Mouse (Mus musculus) CD4-positive naive resting alpha-beta T cell, adult 76 days (primary cell): ENCODE measurements around the gene Fez1. TPM values are rescaled to one million over a fixed set of nuclear protein-coding genes. Genes with fewer than 3 reads are reported as not detected.

Source experiments
- total RNA-seq: library from RNA; stranded (reverse); gene quantifications from one replicate; pipeline ENCODE4 v1.2.4, GENCODE M21; 2023

The Fez1 gene
- not detected for total RNA-seq

GRCm38 (mm10) chr9:36821644-36822000 lies at the start of gene Fez1:
Fez1 (plus strand) TSS chr9:36821864.

GRCm38 (mm10) chr9:36796781-36797555 lies 24.7 kb upstream of the Fez1 start, which contains the start of gene Ei24:
Ei24 (minus strand) TSS chr9:36797393.

Other genes starting within 250 kb of the Fez1 start
- gene Gm17689, start 239.2 kb upstream of the Fez1 start, total RNA-seq = not detected
- not detected for gene A630095E13Rik, start 178.5 kb upstream of the Fez1 start, total RNA-seq
- gene Acrv1, start 128.6 kb upstream of the Fez1 start, total RNA-seq = not detected
- 7.8 TPM for gene Chek1, start 94.8 kb upstream of the Fez1 start, total RNA-seq
- gene Stt3a, start 54.2 kb upstream of the Fez1 start, total RNA-seq = 162 TPM
- gene Ei24, start 24.5 kb upstream of the Fez1 start, total RNA-seq = 27.8 TPM